Comparison of ENCODE assay signal across 10 mouse cellular contexts in genomic region chr10:128745946-128746613, GRCm38 (mm10). TPM values are rescaled to one million over a fixed set of nuclear protein-coding genes. Genes with fewer than 3 reads are reported as not detected.
A peak's percentile ranks its signal among the peaks of the same experiment; 100 is the strongest.
DNase-seq lines count a peak whose midpoint lies in the region; ATAC-seq and TF ChIP-seq lines count a peak whose summit lies in the region.
"Had no signal": no experiment of that assay in that cellular context is flagged by ENCODE, and none has a peak within 500 bp of the region (broad histone marks: within the 10 kb centered on the region; RNA-seq: fewer than 3 reads in every experiment).

No protein-coding gene starts in this region.

- WGBS in spleen, adult 2 months: 46% methylated on average over 10 of the region's 10 CpGs
- WGBS in hindbrain, embryonic 14.5 days: 96% methylated on average over 10 of the region's 10 CpGs

- intact Hi-C loops in heart, postnatal 14 days (cut with DNase I): no loop called here

- peaks cover 8% of the 10 kb centered on the region for H3K4me1 ChIP-seq in spleen, adult 2 months (ENCODE audit: control insufficient read depth, insufficient read depth, insufficient read length)
- H3K4me1 ChIP-seq in hindbrain, embryonic 14.5 days (replicated peaks; ENCODE audit: control insufficient read depth, insufficient read depth, low read length): peaks cover 34% of the 10 kb centered on the region

- TF ChIP-seq POLR2A in spleen, adult 2 months (IDR thresholded peaks at IDR 0.05; ENCODE audit: low read depth, low read length): peak; percentile 22

- H3K9ac ChIP-seq in hindbrain, embryonic 14.5 days: no peak overlapping the region
- H3K9ac ChIP-seq: intestine, embryonic 15.5 days had no signal

- peak; percentile 92 for DNase-seq in A20 (ENCODE audit: low read depth, low spot score)
- DNase-seq in CD4-positive, CD25-positive, alpha-beta regulatory T cell, adult 2 months (ENCODE audit: low read depth, low spot score): peak; percentile 84
- peak; percentile 13 to 20 for DNase-seq in heart, postnatal 14 days
- peak; percentile 70 to 84 for DNase-seq in spleen, adult 2 months (ENCODE audit: low read depth in 1 of 2, low spot score in 2 of 2)
- DNase-seq in hindbrain, embryonic 14.5 days (ENCODE audit: low spot score): no peak
- no peak for DNase-seq in layer of hippocampus, postnatal 10 days (ENCODE audit: low spot score in 2 of 2)
- DNase-seq in cerebellum, postnatal 10 days: no peak

- no peaks in the 10 kb centered on the region for H3K9me3 ChIP-seq in hindbrain, embryonic 14.5 days (ENCODE audit: control insufficient read depth, low read length)
- H3K9me3 ChIP-seq: intestine, embryonic 15.5 days had no signal

- H3K27me3 ChIP-seq in spleen, adult 2 months (ENCODE audit: control insufficient read depth, insufficient read depth, low read length): no peaks in the 10 kb centered on the region
- peaks cover 38% of the 10 kb centered on the region for H3K27me3 ChIP-seq in hindbrain, embryonic 14.5 days (ENCODE audit: control insufficient read depth, insufficient read depth, low read length)
- H3K27me3 ChIP-seq: intestine, embryonic 15.5 days had no signal

- H3K4me3 ChIP-seq in spleen, adult 2 months (ENCODE audit: extremely low read depth, insufficient read depth, insufficient read length): peak overlapping the region; percentile 97
- H3K4me3 ChIP-seq in hindbrain, embryonic 14.5 days (replicated peaks; ENCODE audit: low read length): no peak overlapping the region
- H3K4me3 ChIP-seq: intestine, embryonic 15.5 days had no signal

- H3K36me3 ChIP-seq in spleen, adult 2 months (ENCODE audit: control insufficient read depth, insufficient read depth, low read length): 0 out of 2 replicates have a peak, but pooled peaks cover 2% of the 10 kb centered on the region
- no peaks in the 10 kb centered on the region for H3K36me3 ChIP-seq in hindbrain, embryonic 14.5 days (replicated peaks; ENCODE audit: control insufficient read depth, insufficient read depth)
- H3K36me3 ChIP-seq: intestine, embryonic 15.5 days had no signal

- peak overlapping the region; percentile 97 for H3K27ac ChIP-seq in spleen, adult 2 months (ENCODE audit: insufficient read depth, low read length)
- H3K27ac ChIP-seq in hindbrain, embryonic 14.5 days: no peak overlapping the region
- H3K27ac ChIP-seq: intestine, embryonic 15.5 days had no signal

- ATAC-seq in hindbrain, embryonic 14.5 days (ENCODE audit: low FRiP score): no peak
- ATAC-seq: intestine, embryonic 15.5 days had no signal

- no peak overlapping the region for H3K4me2 ChIP-seq in hindbrain, embryonic 14.5 days (replicated peaks)

- no peak for TF ChIP-seq CTCF in spleen, adult 2 months (IDR thresholded peaks at IDR 0.05; ENCODE audit: extremely low read depth, insufficient read depth, insufficient read length, insufficient replicate concordance)

RNA-seq across cellular contexts. Expression of gene Dgka, which starts 1.4 kb away (rescaled TPM):
- total RNA-seq in heart, postnatal 14 days (2021): 10 to 100 TPM; 12.4 to 15.7 TPM
- polyA plus RNA-seq in spleen, adult 2 months (2012; rRNA removed): 124 and 126 TPM in 2 replicates
- 6.9 and 7.7 TPM in 2 replicates for polyA plus RNA-seq in hindbrain, embryonic 14.5 days (2014; fragmentation: Nextera tagmentation; extraction: Ambion mirVana)
- 1 to 10 TPM; 8.0 to 8.2 TPM for total RNA-seq in layer of hippocampus, postnatal 10 days (2021)

RNA-seq across cellular contexts. Expression of gene Pym1, which starts 1.6 kb away (rescaled TPM):
- total RNA-seq in heart, postnatal 14 days (2021): 1 to 10 TPM; 8.5 to 9.0 TPM
- polyA plus RNA-seq in spleen, adult 2 months (2012; rRNA removed): 31.7 and 34.7 TPM in 2 replicates
- 38.6 and 42.0 TPM in 2 replicates for polyA plus RNA-seq in hindbrain, embryonic 14.5 days (2014; fragmentation: Nextera tagmentation; extraction: Ambion mirVana)
- 10 to 100 TPM; 34.9 to 35.1 TPM for total RNA-seq in layer of hippocampus, postnatal 10 days (2021)

RNA-seq across cellular contexts. Expression of gene Cdk2, which starts 41.2 kb away (rescaled TPM):
- 10 to 100 TPM; 18.9 to 19.9 TPM for total RNA-seq in heart, postnatal 14 days (2021)
- polyA plus RNA-seq in spleen, adult 2 months (2012; rRNA removed): 19.5 and 19.8 TPM in 2 replicates
- polyA plus RNA-seq in hindbrain, embryonic 14.5 days (2014; fragmentation: Nextera tagmentation; extraction: Ambion mirVana): 17.1 and 21.0 TPM in 2 replicates
- total RNA-seq in layer of hippocampus, postnatal 10 days (2021): 1 to 10 TPM; 7.9 to 9.6 TPM

RNA-seq across cellular contexts. Expression of gene Pmel, which starts 42.1 kb away (rescaled TPM):
- under 1 TPM; 0.66 to 0.93 TPM for total RNA-seq in heart, postnatal 14 days (2021)
- 0.66 and 9.3 TPM in 2 replicates for polyA plus RNA-seq in spleen, adult 2 months (2012; rRNA removed)
- 0.79 and 0.85 TPM in 2 replicates for polyA plus RNA-seq in hindbrain, embryonic 14.5 days (2014; fragmentation: Nextera tagmentation; extraction: Ambion mirVana)
- 1 to 10 TPM in 1 of 2 experiments, under 1 TPM in 1; 0.91 to 1.1 TPM for total RNA-seq in layer of hippocampus, postnatal 10 days (2021)
- total RNA-seq: common myeloid progenitor, adult 5-6 weeks; megakaryocyte-erythroid progenitor cell, adult 5-6 weeks had no signal

RNA-seq across cellular contexts. Expression of gene Mmp19, which starts 44.6 kb away (rescaled TPM):
- total RNA-seq in heart, postnatal 14 days (2021): 1 to 10 TPM; 4.5 to 5.8 TPM
- polyA plus RNA-seq in spleen, adult 2 months (2012; rRNA removed): 1.7 and 1.8 TPM in 2 replicates
- polyA plus RNA-seq in hindbrain, embryonic 14.5 days (2014; fragmentation: Nextera tagmentation; extraction: Ambion mirVana): 0.65 and 0.80 TPM in 2 replicates
- total RNA-seq in layer of hippocampus, postnatal 10 days (2021): under 1 TPM; 0.53 to 0.89 TPM

Comparison
In these comparisons a context has a peak if more than half of its experiments do, and no peak if none do; other contexts are left out.
1. DNase-seq: peak in A20 (single experiment), CD4-positive, CD25-positive, alpha-beta regulatory T cell, adult 2 months (single experiment), heart, postnatal 14 days (2 of 2) and spleen, adult 2 months (2 of 2); none in hindbrain, embryonic 14.5 days (single experiment), layer of hippocampus, postnatal 10 days (0 of 2) and cerebellum, postnatal 10 days (0 of 2).